Mouse (Mus musculus) liver, embryonic 12.5 days (tissue): ENCODE data around the gene Bhlhe23. TPM values are rescaled to one million over a fixed set of nuclear protein-coding genes. Genes with fewer than 3 reads are reported as not detected.

Experiments
- ATAC-seq: fragments of 200-750 bp; cut with Nextera tagmentation; 2 replicates; pipeline ENCODE4 v1.8.0; 2017; ENCODE audit warnings: moderate number of reproducible peaks, mild to moderate bottlenecking, moderate library complexity
- H3K27ac ChIP-seq: fragments of 300-500 bp; sonication (generic); 2 replicates; pipeline ENCODE4 v1.5.1; 2016; ENCODE audit warnings: mild to moderate bottlenecking
- H3K27me3 ChIP-seq: fragments of 300-500 bp; sonication (generic); replicated peaks from 2 replicates; pipeline ENCODE4 v1.6.1; 2016; ENCODE audit warnings: mild to moderate bottlenecking, moderate library complexity
- H3K36me3 ChIP-seq: fragments of 300-500 bp; sonication (generic); 2 replicates; pipeline ENCODE4 v1.6.1; 2016; ENCODE audit warnings: mild to moderate bottlenecking, moderate library complexity
- H3K4me1 ChIP-seq: fragments of 300-500 bp; sonication (generic); 2 replicates; pipeline ENCODE4 v1.6.1; 2016
- H3K4me2 ChIP-seq: fragments of 300-500 bp; sonication (generic); 2 replicates; pipeline ENCODE4 v1.6.1; 2016; ENCODE audit warnings: mild to moderate bottlenecking, moderate library complexity
- H3K4me3 ChIP-seq: fragments of 300-500 bp; sonication (generic); 2 replicates; pipeline ENCODE4 v1.5.1; 2016; ENCODE audit warnings: mild to moderate bottlenecking, moderate library complexity
- H3K9ac ChIP-seq: fragments of 300-500 bp; sonication (generic); 2 replicates; pipeline ENCODE4 v1.6.1; 2016; ENCODE audit warnings: mild to moderate bottlenecking, moderate library complexity
- H3K9me3 ChIP-seq: fragments of 300-500 bp; sonication (generic); replicated peaks from 2 replicates; pipeline ENCODE4 v1.6.1; 2016; ENCODE audit warnings: mild to moderate bottlenecking, moderate library complexity
- whole genome bisulfite sequencing: fragments of 180-500 bp; shearing (Covaris S2); methylation state at CpG from one replicate; pipeline ENCODE4 v1.1.7; 2016; ENCODE audit not compliant: insufficient replicate concordance; 5-methylcytosine and 5-hydroxymethylcytosine counted together
- polyA plus RNA-seq: library from polyadenylated mRNA; unstranded; fragments of >200 nt; fragmentation: Nextera tagmentation; extraction: Ambion mirVana; gene quantifications from 2 replicates; pipeline ENCODE4 v1.2.1, GENCODE M21; 2016

Bhlhe23 gene
- polyA plus RNA-seq, 1 experiment from 2014 or later, result not detected

GRCm38 (mm10) chr2:180740349-180740748, 36.4 kb downstream of the Bhlhe23 start:
- H3K4me2 ChIP-seq, result no peak overlapping the region
- no peak overlapping the region for H3K9ac ChIP-seq
- H3K4me3 ChIP-seq, result no peak overlapping the region
- H3K36me3 ChIP-seq, result no peaks in the 10 kb centered on the region
- no peaks in the 10 kb centered on the region; the same call in 1 of the 2 replicates for H3K27me3 ChIP-seq
- no peaks in the 10 kb centered on the region for H3K4me1 ChIP-seq
- WGBS, result 29% methylated on average over 3 of the region's 3 CpGs
- H3K27ac ChIP-seq, result no peak overlapping the region
- no peaks in the 10 kb centered on the region for H3K9me3 ChIP-seq
- ATAC-seq, result no peak

GRCm38 (mm10) chr2:180737984-180738383, 38.7 kb downstream of the Bhlhe23 start:
- Histone ChIP-seq H3K9me3 (no peaks in the 10 kb centered on the region), H3K4me1 (no peaks in the 10 kb centered on the region), H3K4me2 (no peak overlapping the region), H3K27ac (no peak overlapping the region), H3K4me3 (no peak overlapping the region), H3K36me3 (no peaks in the 10 kb centered on the region), H3K9ac (no peak overlapping the region), H3K27me3 (no peaks in the 10 kb centered on the region; the same call in 1 of the 2 replicates)
- WGBS, result 64% methylated on average over 2 of the region's 2 CpGs
- ATAC-seq, result no peak

- Histone ChIP-seq H3K36me3 (no peaks in the 10 kb centered on the region), H3K4me3 (no peak overlapping the region), H3K9ac (no peak overlapping the region), H3K4me1 (peaks cover 14% of the 10 kb centered on the region), H3K4me2 (no peak overlapping the region), H3K27me3 (no peaks in the 10 kb centered on the region; the same call in 1 of the 2 replicates), H3K9me3 (no peaks in the 10 kb centered on the region), H3K27ac (no peak overlapping the region)
- no peak for ATAC-seq
- 72% methylated on average over 7 of the region's 7 CpGs for whole genome bisulfite sequencing
Measured at GRCm38 (mm10) chr2:180735232-180735631, 41.5 kb downstream of the Bhlhe23 start.

GRCm38 (mm10) chr2:180731984-180732383, 44.7 kb downstream of the Bhlhe23 start:
- peak; percentile 66 for ATAC-seq
- Histone ChIP-seq H3K4me1 (peaks cover 29% of the 10 kb centered on the region), H3K4me2 (no peak overlapping the region), H3K9ac (no peak overlapping the region; the same call in 1 of the 2 replicates), H3K27ac (no peak overlapping the region), H3K9me3 (no peaks in the 10 kb centered on the region), H3K27me3 (no peaks in the 10 kb centered on the region), H3K4me3 (no peak overlapping the region), H3K36me3 (no peaks in the 10 kb centered on the region)
- WGBS, result 31% methylated on average over 6 of the region's 6 CpGs

GRCm38 (mm10) chr2:180731036-180731435, 45.7 kb downstream of the Bhlhe23 start:
- Histone ChIP-seq H3K27me3 (no peaks in the 10 kb centered on the region), H3K4me1 (peaks cover 38% of the 10 kb centered on the region), H3K9me3 (no peaks in the 10 kb centered on the region), H3K36me3 (no peaks in the 10 kb centered on the region), H3K4me2 (no peak overlapping the region), H3K9ac (no peak overlapping the region), H3K27ac (no peak overlapping the region), H3K4me3 (no peak overlapping the region)
- no peak for ATAC-seq
- 48% methylated on average over 3 of the region's 3 CpGs for WGBS

GRCm38 (mm10) chr2:180727613-180728021, 49.1 kb downstream of the Bhlhe23 start:
- Histone ChIP-seq H3K4me3 (no peak overlapping the region), H3K36me3 (peaks cover 18% of the 10 kb centered on the region), H3K4me1 (peaks cover 68% of the 10 kb centered on the region), H3K27ac (no peak overlapping the region), H3K4me2 (no peak overlapping the region), H3K27me3 (no peaks in the 10 kb centered on the region), H3K9ac (no peak overlapping the region; the same call in 1 of the 2 replicates), H3K9me3 (no peaks in the 10 kb centered on the region)
- no peak for ATAC-seq
- WGBS, result 32% methylated on average over 4 of the region's 4 CpGs

GRCm38 (mm10) chr2:180726658-180727442, 49.9 kb downstream of the Bhlhe23 start:
- Histone ChIP-seq H3K36me3 (peaks cover 26% of the 10 kb centered on the region), H3K4me3 (no peak overlapping the region), H3K27ac (peak overlapping the region; percentile 55; the same call in 1 of the 2 replicates), H3K9ac (peak overlapping the region; percentile 3; the same call in 1 of the 2 replicates), H3K4me1 (peaks cover 62% of the 10 kb centered on the region), H3K9me3 (no peaks in the 10 kb centered on the region), H3K4me2 (peak overlapping the region; percentile 64), H3K27me3 (no peaks in the 10 kb centered on the region)
- ATAC-seq, result 0 out of 2 replicates have a peak, but pooled peaks have one; percentile 16
- WGBS, result 22% methylated on average over 6 of the region's 6 CpGs

GRCm38 (mm10) chr2:180725856-180726629, 50.7 kb downstream of the Bhlhe23 start:
- H3K4me1 ChIP-seq, result peaks cover 57% of the 10 kb centered on the region
- H3K4me2 ChIP-seq, result peak overlapping the region; percentile 64
- peak overlapping the region; percentile 54 for H3K9ac ChIP-seq
- H3K9me3 ChIP-seq, result no peaks in the 10 kb centered on the region
- ATAC-seq, result no peak
- peak overlapping the region; percentile 46 for H3K4me3 ChIP-seq
- H3K27ac ChIP-seq, result peak overlapping the region; percentile 55
- H3K36me3 ChIP-seq, result peaks cover 34% of the 10 kb centered on the region
- no peaks in the 10 kb centered on the region for H3K27me3 ChIP-seq
- 23% methylated on average over 7 of the region's 8 CpGs for WGBS

- Histone ChIP-seq H3K27ac (peak overlapping the region; percentile 55), H3K27me3 (no peaks in the 10 kb centered on the region), H3K9ac (peak overlapping the region; percentile 54), H3K9me3 (no peaks in the 10 kb centered on the region), H3K4me1 (peaks cover 54% of the 10 kb centered on the region), H3K36me3 (peaks cover 40% of the 10 kb centered on the region), H3K4me2 (peak overlapping the region; percentile 64), H3K4me3 (peak overlapping the region; percentile 46)
- peak; percentile 33; the same call in 1 of the 2 replicates for ATAC-seq
- 5% methylated on average over 6 of the region's 6 CpGs for WGBS
Measured at GRCm38 (mm10) chr2:180725414-180725778, 51.3 kb downstream of the Bhlhe23 start.

GRCm38 (mm10) chr2:180724585-180725413, 51.9 kb downstream of the Bhlhe23 start, which contains the start of gene Slc17a9:
TSS of gene Slc17a9 (plus strand) at chr2:180725263.
- WGBS, result 5% methylated on average over 18 of the region's 18 CpGs
- Histone ChIP-seq H3K4me3 (peak within 1 kb of the TSS; percentile 46), H3K27ac (peak within 1 kb of the TSS; percentile 55), H3K36me3 (peaks cover 46% of the 10 kb centered on the region), H3K9me3 (no peaks in the 10 kb centered on the region), H3K9ac (peak within 1 kb of the TSS; percentile 54), H3K4me2 (peak within 1 kb of the TSS; percentile 64), H3K4me1 (peaks cover 54% of the 10 kb centered on the region), H3K27me3 (no peaks in the 10 kb centered on the region)
- peak; percentile 82 for ATAC-seq
